Mouse (Mus musculus) cortical plate, adult 2 months (tissue): ENCODE measurements around the gene Glis3.

ENCODE experiments used
- CTCF ChIP-seq: fragments of 200-500 bp; IDR thresholded peaks from 2 replicates; pipeline ENCODE4 v1.5.1; 2011; ENCODE audit warnings: mild to moderate bottlenecking, control low read depth, low read length; ENCODE audit not compliant: insufficient read depth; ENCODE audit errors: extremely low read depth
- POLR2A ChIP-seq: fragments of 200-500 bp; IDR thresholded peaks from 2 replicates; pipeline ENCODE4 v1.6.1; 2011; ENCODE audit warnings: mild to moderate bottlenecking, low read length, control low read depth; ENCODE audit not compliant: insufficient read depth; ENCODE audit errors: extremely low read depth

- TF ChIP-seq POLR2A = no peak
- TF ChIP-seq CTCF = no peak
Measured at GRCm38 (mm10) chr19:28473621-28474020, 206.3 kb downstream of the Glis3 start.
